Mouse (Mus musculus) embryonic facial prominence, embryonic 13.5 days (tissue): ENCODE measurements around the gene Camsap2. TPM values are rescaled to one million over a fixed set of nuclear protein-coding genes. Genes with fewer than 3 reads are reported as not detected.

Experiments
- ATAC-seq: fragments of 200-750 bp; cut with Nextera tagmentation; 2 replicates; pipeline ENCODE4 v1.8.0; 2017; ENCODE audit warnings: low read depth; ENCODE audit not compliant: insufficient number of reproducible peaks, insufficient read depth, low FRiP score, low TSS enrichment
- H3K27ac ChIP-seq: fragments of 300-500 bp; sonication (generic); 2 replicates; pipeline ENCODE4 v1.5.1; 2015; ENCODE audit warnings: moderate library complexity, mild to moderate bottlenecking, inconsistent platforms
- H3K27me3 ChIP-seq: fragments of 300-500 bp; sonication (generic); 2 replicates; pipeline ENCODE4 v1.6.1; 2015; ENCODE audit warnings: mild to moderate bottlenecking, inconsistent platforms
- H3K36me3 ChIP-seq: fragments of 300-500 bp; sonication (generic); 2 replicates; pipeline ENCODE4 v1.6.1; 2015; ENCODE audit warnings: mild to moderate bottlenecking, inconsistent platforms
- H3K4me1 ChIP-seq: fragments of 300-500 bp; sonication (generic); 2 replicates; pipeline ENCODE4 v1.6.1; 2015; ENCODE audit warnings: inconsistent platforms
- H3K4me2 ChIP-seq: fragments of 300-500 bp; sonication (generic); 2 replicates; pipeline ENCODE4 v1.6.1; 2015; ENCODE audit warnings: moderate library complexity, mild to moderate bottlenecking, inconsistent platforms
- H3K4me3 ChIP-seq: fragments of 300-500 bp; sonication (generic); 2 replicates; pipeline ENCODE4 v1.5.1; 2015; ENCODE audit warnings: mild to moderate bottlenecking, inconsistent platforms
- H3K9ac ChIP-seq: fragments of 300-500 bp; sonication (generic); 2 replicates; pipeline ENCODE4 v1.6.1; 2015; ENCODE audit warnings: mild to moderate bottlenecking, inconsistent platforms
- H3K9me3 ChIP-seq: fragments of 300-500 bp; sonication (generic); 2 replicates; pipeline ENCODE4 v1.6.1; 2016; ENCODE audit warnings: inconsistent platforms
- WGBS: fragments of 180-500 bp; shearing (Covaris S2); methylation state at CpG from one replicate; pipeline ENCODE4 v1.1.7; 2015; ENCODE audit warnings: mixed read lengths; 5-methylcytosine and 5-hydroxymethylcytosine counted together
- polyA plus RNA-seq: library from polyadenylated mRNA; unstranded; fragments of >200 nt; fragmentation: Nextera tagmentation; extraction: Ambion mirVana; gene quantifications from 2 replicates; pipeline ENCODE4 v1.2.1, GENCODE M21; 2015

Camsap2 gene
- polyA plus RNA-seq, 1 experiment from 2014 or later: 12.3 TPM

- H3K9me3 ChIP-seq: no peaks in the 10 kb centered on the region
- no peak overlapping the region for H3K4me3 ChIP-seq
- H3K4me1 ChIP-seq: no peaks in the 10 kb centered on the region
- ATAC-seq: no peak
- peaks cover 83% of the 10 kb centered on the region for H3K36me3 ChIP-seq
- H3K4me2 ChIP-seq: no peak overlapping the region
- H3K27me3 ChIP-seq: no peaks in the 10 kb centered on the region
- H3K9ac ChIP-seq: peak overlapping the region; percentile 27; the same call in 1 of the 2 replicates
- 72% methylated on average over 10 of the region's 10 CpGs for WGBS
- H3K27ac ChIP-seq: no peak overlapping the region
Measured at GRCm38 (mm10) chr1:136220037-136220871, 125.7 kb downstream of the Camsap2 start.

Other genes with a start within 250 kb of the Camsap2 start
- gene Kif21b, start 214.7 kb downstream of the Camsap2 start, polyA plus RNA-seq: 4.7 TPM in 2 replicates
- gene Mroh3, start 133.3 kb downstream of the Camsap2 start, polyA plus RNA-seq: 0.22 and 0.67 TPM in 2 replicates
- gene Inava, start 111.8 kb downstream of the Camsap2 start, polyA plus RNA-seq: 18.7 and 22.7 TPM in 2 replicates
- 0.21 TPM in 1 of 2 replicates, not detected in the other for gene Gpr25, start 85.2 kb downstream of the Camsap2 start, polyA plus RNA-seq
- 20.2 and 21.9 TPM in 2 replicates for gene Ddx59, start 69.2 kb upstream of the Camsap2 start, polyA plus RNA-seq
- gene Kif14, start 120.2 kb upstream of the Camsap2 start, polyA plus RNA-seq: 7.2 and 8.2 TPM in 2 replicates